Mouse (Mus musculus): ENCODE measurements around the gene Pid1. TPM values are rescaled to one million over a fixed set of nuclear protein-coding genes. Genes with fewer than 3 reads are reported as not detected.

Pid1 gene
- polyA plus RNA-seq, 1 experiment = 28.9 TPM

- TF ChIP-seq POLR2A (IDR thresholded peaks at IDR 0.05; ENCODE audit: borderline replicate concordance, extremely low read depth, low read depth, low read length) (no peak), CTCF (IDR thresholded peaks at IDR 0.05; ENCODE audit: insufficient read depth, low read length) (no peak)
- Histone ChIP-seq H3K4me1 (ENCODE audit: control insufficient read depth, insufficient read depth, low read length) (no peaks in the 10 kb centered on the region), H3K4me3 (replicated peaks; ENCODE audit: extremely low read depth, low read depth, low read length) (no peak overlapping the region)
- no peak for DNase-seq
- 38% methylated on average over 1 of the region's 1 CpGs for WGBS
These were observed 112.8 kb downstream of the Pid1 start for GRCm38 (mm10) chr1:84251205-84251604.

GRCm38 (mm10) chr1:84250770-84251169, 113.2 kb downstream of the Pid1 start:
- DNase-seq = no peak

GRCm38 (mm10) chr1:84249772-84250338, 114.1 kb downstream of the Pid1 start:
- Histone ChIP-seq H3K4me1 (ENCODE audit: control insufficient read depth, insufficient read depth, low read length) (no peaks in the 10 kb centered on the region), H3K4me3 (replicated peaks; ENCODE audit: extremely low read depth, low read depth, low read length) (no peak overlapping the region)
- TF ChIP-seq POLR2A (IDR thresholded peaks at IDR 0.05; ENCODE audit: borderline replicate concordance, extremely low read depth, low read depth, low read length) (no peak), CTCF (IDR thresholded peaks at IDR 0.05; ENCODE audit: insufficient read depth, low read length) (no peak)
- no peak for DNase-seq
- WGBS = 81% methylated on average over 6 of the region's 6 CpGs

More at GRCm38 (mm10) chr1:84250770-84251169, 113.2 kb downstream of the Pid1 start:
- Histone ChIP-seq H3K4me3 (replicated peaks; ENCODE audit: extremely low read depth, low read depth, low read length) (no peak overlapping the region), H3K4me1 (ENCODE audit: control insufficient read depth, insufficient read depth, low read length) (no peaks in the 10 kb centered on the region)
- WGBS = 77% methylated on average over 1 of the region's 1 CpGs
- TF ChIP-seq CTCF (IDR thresholded peaks at IDR 0.05; ENCODE audit: insufficient read depth, low read length) (no peak), POLR2A (IDR thresholded peaks at IDR 0.05; ENCODE audit: borderline replicate concordance, extremely low read depth, low read depth, low read length) (no peak)

GRCm38 (mm10) chr1:84247111-84247510, 116.9 kb downstream of the Pid1 start:
- 52% methylated on average over 3 of the region's 3 CpGs for WGBS
- no peak overlapping the region for H3K4me3 ChIP-seq (replicated peaks; ENCODE audit: extremely low read depth, low read depth, low read length)
- no peak for DNase-seq
- no peaks in the 10 kb centered on the region for H3K4me1 ChIP-seq (ENCODE audit: control insufficient read depth, insufficient read depth, low read length)
- TF ChIP-seq POLR2A (IDR thresholded peaks at IDR 0.05; ENCODE audit: borderline replicate concordance, extremely low read depth, low read depth, low read length) (no peak), CTCF (IDR thresholded peaks at IDR 0.05; ENCODE audit: insufficient read depth, low read length) (no peak)

- Histone ChIP-seq H3K4me1 (ENCODE audit: control insufficient read depth, insufficient read depth, low read length) (no peaks in the 10 kb centered on the region), H3K4me3 (replicated peaks; ENCODE audit: extremely low read depth, low read depth, low read length) (no peak overlapping the region)
- DNase-seq = no peak
- TF ChIP-seq POLR2A (IDR thresholded peaks at IDR 0.05; ENCODE audit: borderline replicate concordance, extremely low read depth, low read depth, low read length) = no peak
- no peak for TF ChIP-seq CTCF (IDR thresholded peaks at IDR 0.05; ENCODE audit: insufficient read depth, low read length)
- WGBS = 43% methylated on average over 4 of the region's 4 CpGs
These were observed 122.7 kb downstream of the Pid1 start for GRCm38 (mm10) chr1:84241192-84241828.

- no peak for DNase-seq
- Histone ChIP-seq H3K4me3 (replicated peaks; ENCODE audit: extremely low read depth, low read depth, low read length) (no peak overlapping the region), H3K4me1 (ENCODE audit: control insufficient read depth, insufficient read depth, low read length) (no peaks in the 10 kb centered on the region)
- WGBS = 86% methylated on average over 2 of the region's 2 CpGs
- TF ChIP-seq CTCF (IDR thresholded peaks at IDR 0.05; ENCODE audit: insufficient read depth, low read length) = no peak
- no peak for TF ChIP-seq POLR2A (IDR thresholded peaks at IDR 0.05; ENCODE audit: borderline replicate concordance, extremely low read depth, low read depth, low read length)
These were observed 123.8 kb downstream of the Pid1 start for GRCm38 (mm10) chr1:84240203-84240602.

GRCm38 (mm10) chr1:84230431-84230830, 133.5 kb downstream of the Pid1 start:
- DNase-seq = no peak
- H3K4me1 ChIP-seq (ENCODE audit: control insufficient read depth, insufficient read depth, low read length) = no peaks in the 10 kb centered on the region
- 62% methylated on average over 2 of the region's 2 CpGs for WGBS
- no peak overlapping the region for H3K4me3 ChIP-seq (replicated peaks; ENCODE audit: extremely low read depth, low read depth, low read length)
- TF ChIP-seq POLR2A (IDR thresholded peaks at IDR 0.05; ENCODE audit: borderline replicate concordance, extremely low read depth, low read depth, low read length) = no peak
- no peak for TF ChIP-seq CTCF (IDR thresholded peaks at IDR 0.05; ENCODE audit: insufficient read depth, low read length)

GRCm38 (mm10) chr1:84225626-84226025, 138.4 kb downstream of the Pid1 start:
- peak; percentile 14 for DNase-seq
- no peaks in the 10 kb centered on the region for H3K4me1 ChIP-seq (ENCODE audit: control insufficient read depth, insufficient read depth, low read length)
- no peak for TF ChIP-seq POLR2A (IDR thresholded peaks at IDR 0.05; ENCODE audit: borderline replicate concordance, extremely low read depth, low read depth, low read length)
- TF ChIP-seq CTCF (IDR thresholded peaks at IDR 0.05; ENCODE audit: insufficient read depth, low read length) = no peak
- 69% methylated on average over 7 of the region's 7 CpGs for WGBS
- H3K4me3 ChIP-seq (replicated peaks; ENCODE audit: extremely low read depth, low read depth, low read length) = no peak overlapping the region

- Histone ChIP-seq H3K4me1 (ENCODE audit: control insufficient read depth, insufficient read depth, low read length) (no peaks in the 10 kb centered on the region), H3K4me3 (replicated peaks; ENCODE audit: extremely low read depth, low read depth, low read length) (no peak overlapping the region)
- DNase-seq = no peak
- WGBS = 77% methylated on average over 1 of the region's 1 CpGs
- no peak for TF ChIP-seq CTCF (IDR thresholded peaks at IDR 0.05; ENCODE audit: insufficient read depth, low read length)
- TF ChIP-seq POLR2A (IDR thresholded peaks at IDR 0.05; ENCODE audit: borderline replicate concordance, extremely low read depth, low read depth, low read length) = no peak
These were observed 141.9 kb downstream of the Pid1 start for GRCm38 (mm10) chr1:84222051-84222450.

GRCm38 (mm10) chr1:84218605-84219004, 145.4 kb downstream of the Pid1 start:
- no peak for DNase-seq
- no peak overlapping the region for H3K4me3 ChIP-seq (replicated peaks; ENCODE audit: extremely low read depth, low read depth, low read length)
- 54% methylated on average over 7 of the region's 7 CpGs for WGBS

More at GRCm38 (mm10) chr1:84218605-84219004, 145.4 kb downstream of the Pid1 start:
- H3K4me1 ChIP-seq (ENCODE audit: control insufficient read depth, insufficient read depth, low read length) = no peaks in the 10 kb centered on the region
- TF ChIP-seq CTCF (IDR thresholded peaks at IDR 0.05; ENCODE audit: insufficient read depth, low read length) (no peak), POLR2A (IDR thresholded peaks at IDR 0.05; ENCODE audit: borderline replicate concordance, extremely low read depth, low read depth, low read length) (no peak)

All from lung, adult 2 months (tissue).